Mouse (Mus musculus): ENCODE data around the gene Chil1. TPM values are rescaled to one million over a fixed set of nuclear protein-coding genes. Genes with fewer than 3 reads are reported as not detected.

Gene Chil1
- polyA plus RNA-seq, 1 experiment from 2014 or later = 2.5 TPM

DNA sequence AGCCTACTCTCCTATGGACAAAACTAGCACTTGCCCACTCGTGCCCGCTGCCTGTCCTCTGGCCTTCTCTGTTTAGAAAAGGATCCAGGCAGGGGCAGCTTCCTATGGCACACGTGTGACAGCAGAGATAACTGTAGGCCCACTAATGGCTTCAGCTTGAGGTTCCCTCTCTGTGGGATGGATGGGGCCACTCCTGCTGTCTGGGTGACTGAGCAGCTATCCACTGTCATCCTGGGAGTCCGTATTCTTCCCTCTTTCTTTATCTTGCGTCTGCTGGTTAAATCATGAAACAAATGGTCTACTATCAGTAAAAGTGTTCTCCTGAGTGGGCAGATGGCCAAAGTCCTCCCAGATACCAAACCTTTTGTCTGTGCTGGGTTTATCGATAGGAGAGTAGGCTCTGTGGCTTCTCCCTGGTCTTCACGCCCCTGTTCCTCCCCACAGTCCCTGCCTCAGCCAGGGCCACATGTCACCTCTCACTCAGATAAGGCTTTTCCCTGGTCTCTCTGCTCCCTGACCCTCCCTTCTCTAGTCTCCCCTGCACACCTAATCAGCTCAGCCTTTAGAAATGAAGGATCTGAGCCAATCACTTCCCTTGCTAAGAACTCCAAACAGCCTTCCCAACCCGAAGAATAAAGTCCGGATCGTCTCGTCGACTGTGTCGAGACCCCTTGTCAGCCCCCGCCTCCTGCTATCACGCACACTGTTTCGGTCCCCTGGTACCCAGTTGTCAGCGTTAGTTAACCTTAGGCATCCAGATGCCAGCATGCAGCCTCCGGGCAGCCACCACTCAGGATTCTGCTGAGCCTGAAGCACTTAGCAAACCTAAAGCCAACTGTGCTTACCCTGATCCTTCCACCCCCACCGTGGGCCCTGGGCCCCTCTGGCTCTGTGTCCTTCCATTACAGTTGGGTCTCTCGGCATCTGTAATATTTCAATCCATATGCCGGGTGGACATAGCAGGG lies 29.1 kb upstream of the Chil1 start:
- Histone ChIP-seq H3K27ac (no peak overlapping the region), H3K27me3 (ENCODE audit: control insufficient read depth, insufficient read depth, low read length) (no peaks in the 10 kb centered on the region), H3K36me3 (replicated peaks; ENCODE audit: control insufficient read depth, insufficient read depth) (no peaks in the 10 kb centered on the region), H3K4me3 (replicated peaks; ENCODE audit: low read length) (no peak overlapping the region), H3K9me3 (ENCODE audit: control insufficient read depth, low read length) (no peaks in the 10 kb centered on the region), H3K9ac (no peak overlapping the region), H3K4me1 (replicated peaks; ENCODE audit: control insufficient read depth, insufficient read depth, low read length) (no peaks in the 10 kb centered on the region), H3K4me2 (replicated peaks) (no peak overlapping the region)
- ATAC-seq (ENCODE audit: low FRiP score) (no peak), DNase-seq (ENCODE audit: low spot score) (no peak)
- 77% methylated on average over 21 of the region's 21 CpGs for WGBS

DNA sequence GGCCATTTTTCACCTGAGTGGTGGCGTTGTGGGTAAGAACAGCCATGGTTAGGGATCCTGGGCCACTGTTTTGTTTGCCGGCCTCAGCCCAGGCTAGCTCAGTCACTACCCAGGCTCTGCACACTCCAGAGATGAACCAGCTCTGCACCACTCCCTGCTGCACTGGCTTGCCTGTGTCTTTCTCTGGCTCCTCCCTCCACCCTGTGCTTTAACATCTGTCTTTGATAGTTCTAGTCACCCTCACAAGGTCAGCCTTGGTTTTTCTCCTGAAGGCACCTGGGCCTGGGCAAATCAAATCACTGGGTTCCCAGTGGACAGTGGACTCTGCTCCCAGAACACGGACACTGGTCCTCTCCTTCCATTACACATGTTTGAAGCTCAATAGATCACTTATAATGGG lies 27.9 kb upstream of the Chil1 start:
- H3K4me2 ChIP-seq (replicated peaks) = no peak overlapping the region
- H3K9me3 ChIP-seq (ENCODE audit: control insufficient read depth, low read length) = no peaks in the 10 kb centered on the region
- H3K4me1 ChIP-seq (replicated peaks; ENCODE audit: control insufficient read depth, insufficient read depth, low read length) = no peaks in the 10 kb centered on the region
- H3K27ac ChIP-seq = no peak overlapping the region
- DNase-seq (ENCODE audit: low spot score) (no peak), ATAC-seq (ENCODE audit: low FRiP score) (no peak)
- H3K36me3 ChIP-seq (replicated peaks; ENCODE audit: control insufficient read depth, insufficient read depth) = no peaks in the 10 kb centered on the region
- H3K27me3 ChIP-seq (ENCODE audit: control insufficient read depth, insufficient read depth, low read length) = no peaks in the 10 kb centered on the region
- H3K9ac ChIP-seq = no peak overlapping the region
- no peak overlapping the region for H3K4me3 ChIP-seq (replicated peaks; ENCODE audit: low read length)
- 85% methylated on average over 3 of the region's 3 CpGs for WGBS

DNA sequence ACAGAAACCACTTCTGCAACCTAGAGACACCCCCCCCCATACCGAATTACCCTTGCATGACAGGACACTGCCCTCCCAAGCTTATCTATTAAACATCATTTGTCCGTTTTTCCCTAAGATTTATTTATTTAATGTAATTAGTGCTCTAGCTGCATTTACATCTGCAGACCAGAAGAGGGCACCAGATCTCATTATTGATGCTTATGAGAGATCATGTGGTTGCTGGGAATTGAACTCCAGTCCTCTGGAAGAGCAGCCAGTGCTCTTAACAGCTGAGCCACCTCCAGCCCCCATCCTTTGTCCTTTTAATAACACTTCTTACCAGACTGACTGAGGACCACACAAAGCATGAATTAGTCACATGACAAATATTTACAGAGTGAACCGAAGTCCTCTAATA lies 27.3 kb upstream of the Chil1 start:
- Histone ChIP-seq H3K36me3 (replicated peaks; ENCODE audit: control insufficient read depth, insufficient read depth) (no peaks in the 10 kb centered on the region), H3K27ac (no peak overlapping the region), H3K4me2 (replicated peaks) (no peak overlapping the region), H3K4me1 (replicated peaks; ENCODE audit: control insufficient read depth, insufficient read depth, low read length) (no peaks in the 10 kb centered on the region), H3K4me3 (replicated peaks; ENCODE audit: low read length) (no peak overlapping the region), H3K9ac (no peak overlapping the region), H3K9me3 (ENCODE audit: control insufficient read depth, low read length) (no peaks in the 10 kb centered on the region), H3K27me3 (ENCODE audit: control insufficient read depth, insufficient read depth, low read length) (no peaks in the 10 kb centered on the region)
- ATAC-seq (ENCODE audit: low FRiP score) (no peak), DNase-seq (ENCODE audit: low spot score) (no peak)
- 59% methylated on average over 3 of the region's 3 CpGs for WGBS

DNA sequence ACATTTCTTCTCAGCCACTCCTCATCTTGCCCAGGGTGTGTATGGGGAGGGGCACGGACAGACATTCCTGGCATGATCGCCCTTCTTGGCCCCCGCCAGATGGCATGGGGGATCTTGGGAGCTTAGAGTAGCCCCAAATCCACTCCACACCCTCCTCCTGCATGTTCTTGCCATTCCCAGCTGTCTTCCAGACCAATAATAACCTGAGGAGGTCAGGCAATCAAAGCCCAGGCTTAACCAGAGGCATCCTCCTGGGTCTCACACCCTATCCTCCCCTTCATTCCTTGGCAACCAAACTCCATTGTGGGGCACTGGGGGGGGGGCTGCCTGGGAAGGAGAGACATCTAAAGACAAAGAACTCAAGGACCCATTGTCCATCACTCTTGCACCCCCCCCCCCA lies 21.6 kb upstream of the Chil1 start:
- Histone ChIP-seq H3K27me3 (ENCODE audit: control insufficient read depth, insufficient read depth, low read length) (no peaks in the 10 kb centered on the region), H3K27ac (no peak overlapping the region), H3K4me2 (replicated peaks) (no peak overlapping the region), H3K9ac (no peak overlapping the region), H3K36me3 (replicated peaks; ENCODE audit: control insufficient read depth, insufficient read depth) (no peaks in the 10 kb centered on the region), H3K4me3 (replicated peaks; ENCODE audit: low read length) (no peak overlapping the region), H3K9me3 (ENCODE audit: control insufficient read depth, low read length) (no peaks in the 10 kb centered on the region), H3K4me1 (replicated peaks; ENCODE audit: control insufficient read depth, insufficient read depth, low read length) (no peaks in the 10 kb centered on the region)
- 94% methylated on average over 3 of the region's 3 CpGs for WGBS
- no peak for DNase-seq (ENCODE audit: low spot score)
- no peak for ATAC-seq (ENCODE audit: low FRiP score)

DNA sequence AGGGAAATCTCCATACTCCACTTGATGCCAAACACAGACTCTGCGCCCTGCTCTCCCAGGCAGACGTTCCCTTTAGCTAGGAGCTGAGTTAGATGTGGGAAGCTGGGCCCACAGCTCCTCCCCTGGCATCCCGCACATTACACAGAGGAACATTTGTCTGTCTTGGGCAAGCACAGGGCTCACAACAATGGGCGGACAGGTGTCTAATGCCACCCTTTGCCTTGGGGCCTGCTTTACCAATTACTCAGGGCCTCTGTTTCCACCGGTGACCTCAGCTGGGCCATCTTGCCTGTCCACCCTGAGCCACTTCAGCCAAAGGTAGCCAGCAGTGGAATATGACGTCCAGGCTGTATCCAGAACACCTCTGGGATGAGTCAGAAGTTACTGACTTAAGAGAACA lies 20.6 kb upstream of the Chil1 start:
- Histone ChIP-seq H3K9ac (no peak overlapping the region), H3K4me2 (replicated peaks) (no peak overlapping the region), H3K27me3 (ENCODE audit: control insufficient read depth, insufficient read depth, low read length) (no peaks in the 10 kb centered on the region), H3K36me3 (replicated peaks; ENCODE audit: control insufficient read depth, insufficient read depth) (no peaks in the 10 kb centered on the region), H3K4me3 (replicated peaks; ENCODE audit: low read length) (no peak overlapping the region), H3K27ac (no peak overlapping the region), H3K9me3 (ENCODE audit: control insufficient read depth, low read length) (no peaks in the 10 kb centered on the region), H3K4me1 (replicated peaks; ENCODE audit: control insufficient read depth, insufficient read depth, low read length) (no peaks in the 10 kb centered on the region)
- DNase-seq (ENCODE audit: low spot score) (no peak), ATAC-seq (ENCODE audit: low FRiP score) (no peak)
- WGBS = 79% methylated on average over 6 of the region's 6 CpGs

DNA sequence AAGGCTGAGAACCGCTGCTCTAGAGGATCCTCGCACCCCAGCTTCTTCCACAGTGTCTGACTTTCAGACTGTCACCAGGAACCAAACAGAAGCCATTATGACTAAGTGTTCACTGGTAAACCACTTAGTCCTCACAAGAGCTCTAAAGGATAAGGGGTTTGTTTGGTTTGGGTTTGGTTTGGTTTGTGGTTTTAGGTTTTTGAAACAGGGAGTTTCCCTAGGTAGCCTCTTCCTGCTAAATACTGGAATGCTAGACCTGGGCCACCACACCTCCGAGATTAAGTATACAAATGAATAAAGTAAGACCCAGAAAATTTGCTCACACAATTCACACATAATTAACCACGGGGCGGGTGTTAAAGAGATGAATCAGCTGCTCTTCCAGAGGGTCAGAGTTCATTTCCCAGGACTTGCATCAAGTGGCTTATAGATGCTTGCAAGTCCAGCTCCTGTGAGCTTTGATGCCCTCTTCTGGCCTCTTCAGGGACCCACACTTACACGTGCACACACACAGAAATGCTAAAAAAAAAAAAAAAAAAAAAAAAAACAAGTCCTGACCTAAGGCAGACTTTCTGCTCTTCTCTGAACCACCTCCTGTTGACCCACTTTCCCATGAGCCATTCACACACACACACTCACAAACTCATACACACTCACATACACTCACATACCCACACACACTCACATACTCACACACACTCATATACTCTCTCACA lies 19.3 kb upstream of the Chil1 start:
- WGBS = 82% methylated on average over 6 of the region's 6 CpGs
- no peak overlapping the region for H3K27ac ChIP-seq
- no peak overlapping the region for H3K4me3 ChIP-seq (replicated peaks; ENCODE audit: low read length)
- no peaks in the 10 kb centered on the region for H3K36me3 ChIP-seq (replicated peaks; ENCODE audit: control insufficient read depth, insufficient read depth)
- no peaks in the 10 kb centered on the region for H3K9me3 ChIP-seq (ENCODE audit: control insufficient read depth, low read length)
- no peaks in the 10 kb centered on the region for H3K4me1 ChIP-seq (replicated peaks; ENCODE audit: control insufficient read depth, insufficient read depth, low read length)
- no peak overlapping the region for H3K9ac ChIP-seq
- no peaks in the 10 kb centered on the region for H3K27me3 ChIP-seq (ENCODE audit: control insufficient read depth, insufficient read depth, low read length)
- DNase-seq (ENCODE audit: low spot score) = no peak
- no peak for ATAC-seq (ENCODE audit: low FRiP score)
- H3K4me2 ChIP-seq (replicated peaks) = no peak overlapping the region

DNA sequence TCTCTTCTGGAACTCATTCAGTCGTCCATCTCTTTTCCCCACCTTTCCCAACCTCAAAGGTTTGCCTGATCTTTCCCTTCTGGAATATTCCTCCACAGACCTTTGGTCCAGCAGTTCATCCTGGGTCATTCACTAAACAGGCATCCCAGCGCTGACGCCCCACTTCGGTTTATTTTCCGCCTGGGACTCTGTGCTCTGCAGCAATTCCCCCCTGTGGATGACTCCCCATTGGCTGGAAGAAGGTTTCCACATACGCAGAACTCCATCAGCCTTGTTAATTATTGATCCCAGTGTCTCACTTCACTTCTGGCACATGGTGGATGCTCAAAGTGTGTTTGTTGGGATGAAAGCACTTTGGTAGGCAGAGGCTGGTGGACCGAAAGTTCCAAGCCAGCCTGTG lies 18.5 kb upstream of the Chil1 start:
- no peak overlapping the region for H3K4me3 ChIP-seq (replicated peaks; ENCODE audit: low read length)
- H3K9ac ChIP-seq = no peak overlapping the region
- no peak overlapping the region for H3K4me2 ChIP-seq (replicated peaks)
- H3K27ac ChIP-seq = no peak overlapping the region
- no peaks in the 10 kb centered on the region for H3K36me3 ChIP-seq (replicated peaks; ENCODE audit: control insufficient read depth, insufficient read depth)
- WGBS = 85% methylated on average over 7 of the region's 7 CpGs
- no peaks in the 10 kb centered on the region for H3K9me3 ChIP-seq (ENCODE audit: control insufficient read depth, low read length)
- H3K4me1 ChIP-seq (replicated peaks; ENCODE audit: control insufficient read depth, insufficient read depth, low read length) = no peaks in the 10 kb centered on the region
- ATAC-seq (ENCODE audit: low FRiP score) (no peak), DNase-seq (ENCODE audit: low spot score) (no peak)
- no peaks in the 10 kb centered on the region for H3K27me3 ChIP-seq (ENCODE audit: control insufficient read depth, insufficient read depth, low read length)

DNA sequence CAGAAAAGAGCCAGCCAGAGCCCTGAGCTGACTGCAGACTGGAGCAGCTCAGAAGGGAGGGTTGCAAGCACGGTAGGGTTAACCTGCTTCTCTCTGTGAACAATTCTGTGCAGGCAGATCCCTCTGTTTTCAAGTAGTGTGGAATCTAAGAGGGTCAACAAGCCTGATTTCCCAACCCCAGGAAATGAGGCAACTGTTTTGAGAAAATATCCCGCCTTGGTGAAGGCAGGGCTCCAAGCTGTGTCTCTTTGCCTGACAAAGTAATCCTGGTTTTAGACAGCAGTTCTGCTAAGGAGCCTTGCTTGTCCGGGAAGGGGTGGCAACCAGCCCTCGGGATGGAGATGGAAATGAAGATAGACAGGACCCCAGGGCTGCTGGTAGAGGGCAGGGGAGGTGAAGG lies 17.5 kb upstream of the Chil1 start:
- no peaks in the 10 kb centered on the region for H3K36me3 ChIP-seq (replicated peaks; ENCODE audit: control insufficient read depth, insufficient read depth)
- H3K27me3 ChIP-seq (ENCODE audit: control insufficient read depth, insufficient read depth, low read length) = no peaks in the 10 kb centered on the region
- 71% methylated on average over 4 of the region's 4 CpGs for WGBS
- no peak overlapping the region for H3K27ac ChIP-seq
- ATAC-seq (ENCODE audit: low FRiP score) = no peak
- no peak overlapping the region for H3K4me3 ChIP-seq (replicated peaks; ENCODE audit: low read length)
- no peaks in the 10 kb centered on the region for H3K9me3 ChIP-seq (ENCODE audit: control insufficient read depth, low read length)
- no peak for DNase-seq (ENCODE audit: low spot score)
- H3K4me2 ChIP-seq (replicated peaks) = no peak overlapping the region
- H3K4me1 ChIP-seq (replicated peaks; ENCODE audit: control insufficient read depth, insufficient read depth, low read length) = no peaks in the 10 kb centered on the region
- no peak overlapping the region for H3K9ac ChIP-seq

DNA sequence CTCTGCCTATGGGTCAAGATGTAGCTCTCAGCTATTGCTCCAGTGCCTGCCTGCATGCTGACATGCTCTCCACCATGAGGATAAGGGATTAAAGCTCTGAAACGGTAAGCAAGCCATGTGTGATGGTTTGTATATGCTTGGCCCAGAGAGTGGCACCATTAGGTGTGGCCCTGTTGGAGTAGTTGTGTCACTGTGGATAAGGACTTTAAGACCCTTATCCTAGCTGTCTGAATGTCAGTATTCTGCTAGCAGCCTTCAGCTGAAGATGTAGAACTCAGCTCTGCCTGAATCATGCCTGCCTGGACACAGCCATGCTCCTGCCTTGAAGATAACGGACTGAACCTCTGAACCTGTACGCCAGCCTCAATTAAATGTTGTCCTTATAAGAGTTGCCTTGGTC lies 15.4 kb upstream of the Chil1 start:
- no peak for DNase-seq (ENCODE audit: low spot score)
- no peaks in the 10 kb centered on the region for H3K4me1 ChIP-seq (replicated peaks; ENCODE audit: control insufficient read depth, insufficient read depth, low read length)
- no peaks in the 10 kb centered on the region for H3K36me3 ChIP-seq (replicated peaks; ENCODE audit: control insufficient read depth, insufficient read depth)
- no peak overlapping the region for H3K27ac ChIP-seq
- WGBS = 95% methylated on average over 3 of the region's 3 CpGs
- H3K4me2 ChIP-seq (replicated peaks) = no peak overlapping the region
- no peaks in the 10 kb centered on the region for H3K27me3 ChIP-seq (ENCODE audit: control insufficient read depth, insufficient read depth, low read length)
- H3K9me3 ChIP-seq (ENCODE audit: control insufficient read depth, low read length) = no peaks in the 10 kb centered on the region
- ATAC-seq (ENCODE audit: low FRiP score) = no peak
- H3K4me3 ChIP-seq (replicated peaks; ENCODE audit: low read length) = no peak overlapping the region
- no peak overlapping the region for H3K9ac ChIP-seq
